Mouse (Mus musculus): ENCODE data around the gene Fam107a. TPM values are rescaled to one million over a fixed set of nuclear protein-coding genes. Genes with fewer than 3 reads are reported as not detected.

Gene Fam107a
- polyA plus RNA-seq (2014; fragmentation: Nextera tagmentation; extraction: Ambion mirVana): 0.18 and 0.30 TPM in 2 replicates

DNA sequence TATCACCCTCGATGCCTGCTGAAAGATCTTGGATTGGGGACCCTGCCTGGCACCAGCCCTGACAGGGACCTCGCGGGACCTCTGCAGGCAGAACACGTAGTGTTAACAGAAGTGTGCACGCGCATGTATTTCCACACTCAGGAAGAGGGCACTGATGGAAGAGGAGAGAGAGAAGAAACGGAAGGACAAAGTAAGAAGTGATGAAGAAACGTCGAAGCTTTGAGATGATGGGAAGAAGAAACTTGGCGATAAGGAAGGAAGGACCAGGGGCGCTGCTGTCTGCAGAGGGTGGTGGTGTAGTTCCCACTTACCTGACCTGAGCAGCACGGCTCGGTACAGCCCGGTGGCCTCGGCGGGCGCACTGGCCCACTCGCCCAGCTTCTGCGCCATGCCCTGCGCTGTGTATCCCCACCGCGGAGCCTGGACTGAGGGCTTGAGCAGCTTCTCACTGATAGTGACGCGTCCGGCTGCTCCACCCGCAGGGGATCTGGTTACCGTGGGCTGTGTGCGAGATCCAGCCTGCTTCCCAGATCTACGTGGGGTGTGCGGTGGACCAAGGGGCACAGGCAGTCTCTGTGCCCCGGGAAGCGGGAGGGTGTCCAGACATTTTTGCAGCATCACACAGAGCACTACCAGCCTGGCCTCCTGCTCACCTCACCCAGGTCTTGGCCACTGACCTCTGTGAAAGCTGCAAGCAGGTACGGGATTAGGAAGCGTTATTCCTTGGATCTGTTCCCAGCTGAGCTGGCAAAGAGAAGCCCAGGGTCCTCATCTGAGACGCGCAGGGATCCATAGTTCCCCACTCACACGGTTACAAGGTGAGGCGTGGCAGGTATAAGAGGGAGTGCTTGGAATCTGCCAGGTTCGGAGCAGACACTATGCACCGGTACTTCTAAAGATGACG lies at the start of gene Fam107a:
TSS of gene Fam107a (minus strand) at position 830 of the 904 bp plus-strand sequence.
- peak; percentile 57 for DNase-seq (ENCODE audit: low spot score)
- ATAC-seq (replicated peaks; ENCODE audit: low FRiP score, low TSS enrichment, low read depth): peak; percentile 66; the same call in 1 of the 2 replicates
- 9% methylated on average over 41 of the region's 41 CpGs for WGBS
- Histone ChIP-seq H3K27ac (ENCODE audit: low read depth) (no peak within 1 kb of the TSS), H3K9ac (ENCODE audit: low read length) (no peak within 1 kb of the TSS), H3K9me3 (ENCODE audit: control insufficient read depth, low read length) (no peaks in the 10 kb centered on the region), H3K4me3 (ENCODE audit: low read depth, low read length) (peak within 1 kb of the TSS; percentile 23), H3K4me1 (replicated peaks; ENCODE audit: control insufficient read depth, insufficient read depth, low read length) (peaks cover 9% of the 10 kb centered on the region; the same call in 1 of the 2 replicates), H3K36me3 (ENCODE audit: control insufficient read depth, insufficient read depth, low read length) (no peaks in the 10 kb centered on the region), H3K27me3 (replicated peaks; ENCODE audit: control insufficient read depth, insufficient read depth, low read length) (peaks cover 42% of the 10 kb centered on the region), H3K4me2 (ENCODE audit: low read length) (peak within 1 kb of the TSS; percentile 44)

GRCm38 (mm10) chr14:8367121-8367520 lies 49.3 kb upstream of the Fam107a start:
- H3K27ac ChIP-seq (ENCODE audit: low read depth): no peak overlapping the region
- peaks cover 8% of the 10 kb centered on the region; the same call in 1 of the 2 replicates for H3K4me1 ChIP-seq (replicated peaks; ENCODE audit: control insufficient read depth, insufficient read depth, low read length)

DNA sequence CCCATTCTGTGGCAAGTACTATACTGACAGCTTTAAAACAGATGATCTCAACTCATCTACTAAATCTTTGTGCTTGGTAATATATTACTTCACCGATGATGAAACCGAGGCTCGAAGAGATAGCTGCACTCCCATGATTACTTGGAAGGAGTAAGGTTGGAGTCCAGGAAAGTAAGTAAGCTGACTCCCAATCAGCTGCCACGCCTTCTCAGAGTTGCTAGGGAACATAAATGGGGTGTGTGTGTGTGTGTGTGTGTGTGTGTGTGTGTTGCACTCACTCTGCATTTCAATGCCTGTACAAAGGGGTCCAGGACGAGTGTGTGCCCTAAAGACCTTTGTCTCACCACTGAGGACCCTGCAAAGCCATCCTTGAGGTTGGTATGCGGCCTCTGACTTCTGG lies 48.0 kb upstream of the Fam107a start:
- Histone ChIP-seq H3K36me3 (ENCODE audit: control insufficient read depth, insufficient read depth, low read length) (no peaks in the 10 kb centered on the region), H3K9ac (ENCODE audit: low read length) (no peak overlapping the region), H3K9me3 (ENCODE audit: control insufficient read depth, low read length) (no peaks in the 10 kb centered on the region), H3K4me3 (ENCODE audit: low read depth, low read length) (no peak overlapping the region), H3K27me3 (replicated peaks; ENCODE audit: control insufficient read depth, insufficient read depth, low read length) (no peaks in the 10 kb centered on the region), H3K4me1 (replicated peaks; ENCODE audit: control insufficient read depth, insufficient read depth, low read length) (peaks cover 8% of the 10 kb centered on the region; the same call in 1 of the 2 replicates), H3K27ac (ENCODE audit: low read depth) (no peak overlapping the region), H3K4me2 (ENCODE audit: low read length) (no peak overlapping the region)
- DNase-seq (ENCODE audit: low spot score) (no peak), ATAC-seq (replicated peaks; ENCODE audit: low FRiP score, low TSS enrichment, low read depth) (no peak)
- WGBS: 69% methylated on average over 6 of the region's 6 CpGs

More at GRCm38 (mm10) chr14:8367121-8367520, 49.3 kb upstream of the Fam107a start:
- Histone ChIP-seq H3K9me3 (ENCODE audit: control insufficient read depth, low read length) (no peaks in the 10 kb centered on the region), H3K27me3 (replicated peaks; ENCODE audit: control insufficient read depth, insufficient read depth, low read length) (no peaks in the 10 kb centered on the region), H3K4me3 (ENCODE audit: low read depth, low read length) (no peak overlapping the region), H3K9ac (ENCODE audit: low read length) (no peak overlapping the region), H3K4me2 (ENCODE audit: low read length) (no peak overlapping the region), H3K36me3 (ENCODE audit: control insufficient read depth, insufficient read depth, low read length) (no peaks in the 10 kb centered on the region)
- 0% methylated on average over 1 of the region's 1 CpGs for WGBS
- DNase-seq (ENCODE audit: low spot score): no peak
- ATAC-seq (replicated peaks; ENCODE audit: low FRiP score, low TSS enrichment, low read depth): no peak

DNA sequence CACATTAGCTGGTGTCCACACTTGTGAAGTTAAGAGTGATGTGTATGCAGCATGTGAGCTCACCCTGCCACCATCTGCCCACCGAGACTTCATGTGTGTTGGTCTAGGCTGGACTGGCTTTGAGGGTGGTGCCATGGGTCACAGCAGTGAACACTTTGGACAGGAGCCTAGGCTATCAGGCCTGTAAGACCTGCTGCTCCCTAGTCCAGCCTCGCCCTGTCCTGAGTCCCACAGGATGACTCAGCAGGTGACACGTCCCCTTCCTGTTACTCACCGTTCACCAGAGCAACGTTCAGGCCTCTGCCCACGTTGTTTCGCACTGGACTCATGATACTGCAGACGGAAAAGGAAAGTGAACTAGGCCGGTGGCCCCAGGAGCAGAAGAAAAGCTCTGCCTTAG lies 39.0 kb upstream of the Fam107a start:
- H3K27me3 ChIP-seq (replicated peaks; ENCODE audit: control insufficient read depth, insufficient read depth, low read length): no peaks in the 10 kb centered on the region
- ATAC-seq (replicated peaks; ENCODE audit: low FRiP score, low TSS enrichment, low read depth): peak; percentile 67
- H3K9me3 ChIP-seq (ENCODE audit: control insufficient read depth, low read length): no peaks in the 10 kb centered on the region
- H3K4me1 ChIP-seq (replicated peaks; ENCODE audit: control insufficient read depth, insufficient read depth, low read length): no peaks in the 10 kb centered on the region
- H3K36me3 ChIP-seq (ENCODE audit: control insufficient read depth, insufficient read depth, low read length): no peaks in the 10 kb centered on the region
- H3K27ac ChIP-seq (ENCODE audit: low read depth): no peak overlapping the region
- no peak overlapping the region for H3K9ac ChIP-seq (ENCODE audit: low read length)
- H3K4me3 ChIP-seq (ENCODE audit: low read depth, low read length): no peak overlapping the region
- WGBS: 79% methylated on average over 9 of the region's 9 CpGs
- DNase-seq (ENCODE audit: low spot score): peak; percentile 63
- H3K4me2 ChIP-seq (ENCODE audit: low read length): no peak overlapping the region

DNA sequence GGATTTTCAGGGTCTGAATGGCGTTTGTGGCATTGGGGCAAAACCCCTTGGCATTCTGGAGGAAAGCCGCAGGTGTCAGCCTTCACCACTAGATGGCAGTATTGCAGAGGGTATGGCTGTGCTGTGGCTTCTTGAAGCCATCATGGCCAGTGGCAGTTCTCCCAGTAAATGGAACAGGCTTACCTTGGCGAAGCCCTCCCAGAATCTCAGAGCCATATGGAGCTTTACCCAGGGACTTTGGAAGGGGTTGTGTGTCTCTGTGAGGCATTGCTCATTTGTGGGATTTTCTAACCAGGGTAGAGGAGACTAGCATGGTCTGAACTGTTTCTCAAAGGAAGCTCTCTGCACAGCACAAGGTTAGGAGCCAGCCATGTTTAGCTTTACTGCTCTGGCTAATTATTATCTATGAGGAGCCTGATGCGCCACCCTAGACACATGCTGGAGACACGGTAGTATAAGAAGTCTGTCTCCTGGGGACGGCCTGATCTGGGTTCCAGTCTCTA lies 38.2 kb upstream of the Fam107a start:
- WGBS: 28% methylated on average over 6 of the region's 6 CpGs
- H3K27me3 ChIP-seq (replicated peaks; ENCODE audit: control insufficient read depth, insufficient read depth, low read length): no peaks in the 10 kb centered on the region
- no peaks in the 10 kb centered on the region for H3K36me3 ChIP-seq (ENCODE audit: control insufficient read depth, insufficient read depth, low read length)
- no peak overlapping the region for H3K9ac ChIP-seq (ENCODE audit: low read length)
- DNase-seq (ENCODE audit: low spot score): peak; percentile 94
- no peak overlapping the region for H3K27ac ChIP-seq (ENCODE audit: low read depth)
- no peaks in the 10 kb centered on the region for H3K4me1 ChIP-seq (replicated peaks; ENCODE audit: control insufficient read depth, insufficient read depth, low read length)
- no peak overlapping the region for H3K4me2 ChIP-seq (ENCODE audit: low read length)
- H3K4me3 ChIP-seq (ENCODE audit: low read depth, low read length): no peak overlapping the region
- H3K9me3 ChIP-seq (ENCODE audit: control insufficient read depth, low read length): no peaks in the 10 kb centered on the region
- ATAC-seq (replicated peaks; ENCODE audit: low FRiP score, low TSS enrichment, low read depth): peak; percentile 85

- H3K4me1 ChIP-seq (replicated peaks; ENCODE audit: control insufficient read depth, insufficient read depth, low read length): no peaks in the 10 kb centered on the region
- H3K9me3 ChIP-seq (ENCODE audit: control insufficient read depth, low read length): no peaks in the 10 kb centered on the region
- H3K4me3 ChIP-seq (ENCODE audit: low read depth, low read length): no peak overlapping the region
- WGBS: 71% methylated on average over 9 of the region's 9 CpGs
- no peak overlapping the region for H3K27ac ChIP-seq (ENCODE audit: low read depth)
- ATAC-seq (replicated peaks; ENCODE audit: low FRiP score, low TSS enrichment, low read depth): no peak
- DNase-seq (ENCODE audit: low spot score): no peak
- H3K27me3 ChIP-seq (replicated peaks; ENCODE audit: control insufficient read depth, insufficient read depth, low read length): no peaks in the 10 kb centered on the region
- H3K4me2 ChIP-seq (ENCODE audit: low read length): no peak overlapping the region
- H3K36me3 ChIP-seq (ENCODE audit: control insufficient read depth, insufficient read depth, low read length): no peaks in the 10 kb centered on the region
- H3K9ac ChIP-seq (ENCODE audit: low read length): no peak overlapping the region
Observed at GRCm38 (mm10) chr14:8348927-8349326, 31.1 kb upstream of the Fam107a start.

- no peaks in the 10 kb centered on the region for H3K9me3 ChIP-seq (ENCODE audit: control insufficient read depth, low read length)
- DNase-seq (ENCODE audit: low spot score): peak; percentile 97
- no peaks in the 10 kb centered on the region for H3K27me3 ChIP-seq (replicated peaks; ENCODE audit: control insufficient read depth, insufficient read depth, low read length)
- no peak overlapping the region for H3K4me3 ChIP-seq (ENCODE audit: low read depth, low read length)
- WGBS: 23% methylated on average over 7 of the region's 7 CpGs
- no peak overlapping the region for H3K9ac ChIP-seq (ENCODE audit: low read length)
- ATAC-seq (replicated peaks; ENCODE audit: low FRiP score, low TSS enrichment, low read depth): peak; percentile 65; the same call in 1 of the 2 replicates
- no peaks in the 10 kb centered on the region for H3K36me3 ChIP-seq (ENCODE audit: control insufficient read depth, insufficient read depth, low read length)
- H3K27ac ChIP-seq (ENCODE audit: low read depth): no peak overlapping the region
- H3K4me2 ChIP-seq (ENCODE audit: low read length): no peak overlapping the region
- H3K4me1 ChIP-seq (replicated peaks; ENCODE audit: control insufficient read depth, insufficient read depth, low read length): no peaks in the 10 kb centered on the region
Observed at GRCm38 (mm10) chr14:8346255-8346997, 28.6 kb upstream of the Fam107a start.

DNA sequence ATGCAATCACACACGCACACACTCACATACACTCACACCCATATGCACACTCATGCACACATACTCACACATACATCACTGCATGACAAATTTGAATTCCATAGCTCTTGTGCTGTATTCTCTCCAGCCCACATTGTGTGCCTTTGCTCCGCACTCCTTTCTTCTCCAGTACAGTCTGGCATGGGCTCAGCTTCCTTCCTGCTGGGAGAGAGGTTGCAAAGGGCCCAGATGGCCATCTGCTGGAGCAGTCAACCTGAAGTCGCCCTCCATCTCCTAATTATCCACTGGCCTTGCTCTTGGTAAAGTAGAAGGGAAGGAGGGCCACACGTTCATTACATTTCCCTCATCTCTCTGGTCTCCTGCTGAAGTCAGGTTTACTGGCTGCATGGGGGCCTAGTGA lies 27.7 kb upstream of the Fam107a start:
- no peak overlapping the region for H3K4me2 ChIP-seq (ENCODE audit: low read length)
- no peaks in the 10 kb centered on the region for H3K27me3 ChIP-seq (replicated peaks; ENCODE audit: control insufficient read depth, insufficient read depth, low read length)
- H3K9ac ChIP-seq (ENCODE audit: low read length): no peak overlapping the region
- 77% methylated on average over 4 of the region's 4 CpGs for WGBS
- ATAC-seq (replicated peaks; ENCODE audit: low FRiP score, low TSS enrichment, low read depth): no peak
- no peak overlapping the region for H3K27ac ChIP-seq (ENCODE audit: low read depth)
- no peaks in the 10 kb centered on the region for H3K4me1 ChIP-seq (replicated peaks; ENCODE audit: control insufficient read depth, insufficient read depth, low read length)
- no peaks in the 10 kb centered on the region for H3K36me3 ChIP-seq (ENCODE audit: control insufficient read depth, insufficient read depth, low read length)
- DNase-seq (ENCODE audit: low spot score): no peak
- no peaks in the 10 kb centered on the region for H3K9me3 ChIP-seq (ENCODE audit: control insufficient read depth, low read length)
- H3K4me3 ChIP-seq (ENCODE audit: low read depth, low read length): no peak overlapping the region
